In genomic region chr15:25047875-25048274, GRCm38 (mm10) we compare ENCODE assay signal across 8 mouse cellular contexts.
DNase-seq lines count a peak whose midpoint lies in the region; TF ChIP-seq lines count a peak whose summit lies in the region.

No protein-coding gene starts in this region.

- H3K36me3 ChIP-seq in ES-E14 (ENCODE audit: control insufficient read depth, insufficient read depth, low read length, poor library complexity, severe bottlenecking), result peaks cover 2% of the 10 kb centered on the region

- H3K4me3 ChIP-seq in ES-E14 (ENCODE audit: insufficient read depth in 1 of 2, low read depth in 1 of 2, low read length in 2 of 2, poor library complexity in 1 of 2, severe bottlenecking in 1 of 2), result no peak overlapping the region

- peak; percentile 36 for DNase-seq in kidney, adult 9 months
- DNase-seq in kidney, adult 11 months, result no peak
- peak; percentile 26 for DNase-seq in CD4-positive helper T cell, adult 2 months (ENCODE audit: low read depth, low spot score)
- peak; percentile 63 for DNase-seq in ES-E14 (ENCODE audit: low read depth, low spot score)
- DNase-seq in embryo, embryonic 10 days (ENCODE audit: low spot score), result peak; percentile 72
- peak; percentile 33 for DNase-seq in kidney, postnatal 14 days
- peak; percentile 69 for DNase-seq in naive thymus-derived CD4-positive, alpha-beta T cell, adult 2 months (ENCODE audit: low read depth)
- no peak for DNase-seq in spleen, postnatal 4 days (ENCODE audit: low spot score in 2 of 2)

- peaks cover 0 to 3% of the 10 kb centered on the region in 2 experiments; a peak in 1 of 4 replicates for H3K4me1 ChIP-seq in ES-E14 (ENCODE audit: control insufficient read depth in 2 of 2, insufficient read depth in 2 of 2, low read length in 2 of 2, poor library complexity in 1 of 2)

- H3K9ac ChIP-seq in ES-E14 (ENCODE audit: insufficient read depth, low read depth, low read length, poor library complexity, severe bottlenecking), result no peak overlapping the region

- no peaks in the 10 kb centered on the region for H3K9me3 ChIP-seq in ES-E14 (ENCODE audit: control insufficient read depth, insufficient read depth, low read depth, low read length)

- in situ Hi-C loops in ES-E14 (cut with MboI; ENCODE audit: low sequenced_read_pairs in 2 of 2, unreplicated experiment in 2 of 2), result no loop called here

- H3K27ac ChIP-seq in ES-E14 (ENCODE audit: insufficient read depth, low read depth, low read length, poor library complexity, severe bottlenecking), result no peak overlapping the region

TF ChIP-seq in ES-E14, 5 proteins besides CTCF, POLR2A, EP300 and RAD21:
- TF ChIP-seq CHD2 (IDR thresholded peaks at IDR 0.05; ENCODE audit: low read depth, low read length) (no peak), HCFC1 (IDR thresholded peaks at IDR 0.05; ENCODE audit: borderline replicate concordance, insufficient read depth, low read length) (no peak), ZNF384 (IDR thresholded peaks at IDR 0.05; ENCODE audit: low read depth, low read length) (no peak), MAFK (IDR thresholded peaks at IDR 0.05; ENCODE audit: insufficient read depth, low read depth, low read length) (no peak), ZC3H11A (IDR thresholded peaks at IDR 0.05; ENCODE audit: borderline replicate concordance, low read depth, low read length) (0 out of 2 replicates have a peak, but pooled peaks have one; percentile 14)

Comparison
In these comparisons a context has a peak if more than half of its experiments do, and no peak if none do; other contexts are left out.
1. DNase-seq: peak in kidney, adult 9 months (single experiment), CD4-positive helper T cell, adult 2 months (single experiment), ES-E14 (single experiment), embryo, embryonic 10 days (single experiment), kidney, postnatal 14 days (single experiment) and naive thymus-derived CD4-positive, alpha-beta T cell, adult 2 months (single experiment); none in kidney, adult 11 months (single experiment) and spleen, postnatal 4 days (0 of 2).